Mouse (Mus musculus): Measurements from ENCODE around the gene Ddx23. TPM values are rescaled to one million over a fixed set of nuclear protein-coding genes. Genes with fewer than 3 reads are reported as not detected.
A peak's percentile ranks its signal among the peaks of the same experiment; 100 is the strongest.

The Ddx23 gene
- polyA plus RNA-seq, 1 experiment from 2014 or later = 27.1 TPM

- ATAC-seq (replicated peaks; ENCODE audit: low FRiP score, low TSS enrichment, low read depth) = no peak
- H3K9me3 ChIP-seq (ENCODE audit: control insufficient read depth, low read length) = no peaks in the 10 kb centered on the region
- H3K36me3 ChIP-seq (ENCODE audit: control insufficient read depth, insufficient read depth, low read length) = no peaks in the 10 kb centered on the region
- H3K4me1 ChIP-seq (replicated peaks; ENCODE audit: control insufficient read depth, insufficient read depth, low read length) = peaks cover 52% of the 10 kb centered on the region
- H3K4me2 ChIP-seq (ENCODE audit: low read length) = peak overlapping the region; percentile 91
- H3K27ac ChIP-seq (ENCODE audit: low read depth) = no peak overlapping the region
- peak overlapping the region; percentile 55 for H3K9ac ChIP-seq (ENCODE audit: low read length)
- peak; percentile 61 for DNase-seq (ENCODE audit: low spot score)
- WGBS = 11% methylated on average over 4 of the region's 4 CpGs
- H3K4me3 ChIP-seq (ENCODE audit: low read depth, low read length) = peak overlapping the region; percentile 76
- H3K27me3 ChIP-seq (replicated peaks; ENCODE audit: control insufficient read depth, insufficient read depth, low read length) = peaks cover 6% of the 10 kb centered on the region; the same call in 1 of the 2 replicates
These were observed 29.8 kb downstream of the Ddx23 start for GRCm38 (mm10) chr15:98632921-98633320.

DNA sequence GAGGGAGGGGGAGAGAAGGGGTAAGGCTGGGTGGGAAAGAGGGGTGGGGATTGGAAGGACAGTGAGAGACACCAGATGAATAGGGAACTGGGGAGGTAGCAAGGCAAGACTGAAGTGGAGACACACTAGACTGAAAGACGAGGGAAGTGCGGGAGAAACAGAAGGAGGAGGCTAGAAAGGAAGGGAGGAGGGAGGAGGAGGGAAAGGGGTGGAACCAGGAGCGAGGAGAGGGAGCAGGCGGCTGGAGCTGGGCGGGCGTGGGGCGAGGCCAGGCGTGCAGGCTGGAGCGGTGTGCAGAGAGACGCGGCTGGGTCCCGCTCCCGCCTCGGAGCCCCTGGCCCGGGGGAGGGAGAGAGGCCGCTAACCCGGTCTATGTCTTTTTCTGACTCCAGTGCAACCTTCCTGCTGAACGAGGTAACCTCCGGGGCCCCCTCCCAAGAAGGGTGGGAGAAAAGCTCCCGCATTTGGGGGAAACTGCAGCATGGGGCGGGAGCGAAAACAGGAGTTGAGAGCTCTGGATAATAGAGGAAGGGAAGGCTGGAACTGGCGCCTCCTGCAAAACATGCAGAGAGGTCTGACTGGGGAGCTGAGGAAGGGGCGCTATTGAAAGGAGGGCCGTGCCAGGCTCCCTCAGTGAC lies 30.5 kb downstream of the Ddx23 start:
- Histone ChIP-seq H3K27me3 (replicated peaks; ENCODE audit: control insufficient read depth, insufficient read depth, low read length) (peaks cover 6% of the 10 kb centered on the region; the same call in 1 of the 2 replicates), H3K4me1 (replicated peaks; ENCODE audit: control insufficient read depth, insufficient read depth, low read length) (peaks cover 52% of the 10 kb centered on the region), H3K36me3 (ENCODE audit: control insufficient read depth, insufficient read depth, low read length) (no peaks in the 10 kb centered on the region), H3K9ac (ENCODE audit: low read length) (peak overlapping the region; percentile 55), H3K9me3 (ENCODE audit: control insufficient read depth, low read length) (no peaks in the 10 kb centered on the region), H3K27ac (ENCODE audit: low read depth) (peak overlapping the region; percentile 44), H3K4me3 (ENCODE audit: low read depth, low read length) (peak overlapping the region; percentile 76), H3K4me2 (ENCODE audit: low read length) (peak overlapping the region; percentile 91)
- 1% methylated on average over 23 of the region's 25 CpGs for WGBS
- peak; percentile 71 for ATAC-seq (replicated peaks; ENCODE audit: low FRiP score, low TSS enrichment, low read depth)
- peak; percentile 83 for DNase-seq (ENCODE audit: low spot score)

GRCm38 (mm10) chr15:98631493-98631892 lies 31.2 kb downstream of the Ddx23 start:
- Histone ChIP-seq H3K9ac (ENCODE audit: low read length) (peak overlapping the region; percentile 13; the same call in 1 of the 2 replicates), H3K36me3 (ENCODE audit: control insufficient read depth, insufficient read depth, low read length) (no peaks in the 10 kb centered on the region), H3K4me3 (ENCODE audit: low read depth, low read length) (peak overlapping the region; percentile 76), H3K4me2 (ENCODE audit: low read length) (peak overlapping the region; percentile 91), H3K27ac (ENCODE audit: low read depth) (peak overlapping the region; percentile 44), H3K27me3 (replicated peaks; ENCODE audit: control insufficient read depth, insufficient read depth, low read length) (peaks cover 6% of the 10 kb centered on the region; the same call in 1 of the 2 replicates), H3K9me3 (ENCODE audit: control insufficient read depth, low read length) (no peaks in the 10 kb centered on the region), H3K4me1 (replicated peaks; ENCODE audit: control insufficient read depth, insufficient read depth, low read length) (peaks cover 47% of the 10 kb centered on the region)
- 1% methylated on average over 18 of the region's 18 CpGs for WGBS
- ATAC-seq (replicated peaks; ENCODE audit: low FRiP score, low TSS enrichment, low read depth) (peak; percentile 25), DNase-seq (ENCODE audit: low spot score) (peak; percentile 93)

GRCm38 (mm10) chr15:98630540-98630939 lies 32.2 kb downstream of the Ddx23 start, which contains the start of gene Cacnb3:
Cacnb3 (plus strand) TSS chr15:98630840.
- Histone ChIP-seq H3K27ac (ENCODE audit: low read depth) (peak within 1 kb of the TSS; percentile 44), H3K27me3 (replicated peaks; ENCODE audit: control insufficient read depth, insufficient read depth, low read length) (peaks cover 6% of the 10 kb centered on the region; the same call in 1 of the 2 replicates), H3K9me3 (ENCODE audit: control insufficient read depth, low read length) (no peaks in the 10 kb centered on the region), H3K4me3 (ENCODE audit: low read depth, low read length) (peak within 1 kb of the TSS; percentile 76), H3K36me3 (ENCODE audit: control insufficient read depth, insufficient read depth, low read length) (no peaks in the 10 kb centered on the region), H3K4me1 (replicated peaks; ENCODE audit: control insufficient read depth, insufficient read depth, low read length) (peaks cover 37% of the 10 kb centered on the region), H3K4me2 (ENCODE audit: low read length) (peak within 1 kb of the TSS; percentile 91), H3K9ac (ENCODE audit: low read length) (peak within 1 kb of the TSS; percentile 13; the same call in 1 of the 2 replicates)
- ATAC-seq (replicated peaks; ENCODE audit: low FRiP score, low TSS enrichment, low read depth) (no peak), DNase-seq (ENCODE audit: low spot score) (no peak)
- 40% methylated on average over 4 of the region's 4 CpGs for WGBS

- H3K9me3 ChIP-seq (ENCODE audit: control insufficient read depth, low read length) = no peaks in the 10 kb centered on the region
- no peak overlapping the region for H3K4me3 ChIP-seq (ENCODE audit: low read depth, low read length)
- 41% methylated on average over 6 of the region's 6 CpGs for whole genome bisulfite sequencing
- ATAC-seq (replicated peaks; ENCODE audit: low FRiP score, low TSS enrichment, low read depth) (no peak), DNase-seq (ENCODE audit: low spot score) (no peak)
- H3K4me2 ChIP-seq (ENCODE audit: low read length) = no peak overlapping the region
- H3K27me3 ChIP-seq (replicated peaks; ENCODE audit: control insufficient read depth, insufficient read depth, low read length) = peaks cover 6% of the 10 kb centered on the region; the same call in 1 of the 2 replicates
- H3K4me1 ChIP-seq (replicated peaks; ENCODE audit: control insufficient read depth, insufficient read depth, low read length) = peaks cover 33% of the 10 kb centered on the region
- H3K9ac ChIP-seq (ENCODE audit: low read length) = no peak overlapping the region
- no peaks in the 10 kb centered on the region for H3K36me3 ChIP-seq (ENCODE audit: control insufficient read depth, insufficient read depth, low read length)
- no peak overlapping the region for H3K27ac ChIP-seq (ENCODE audit: low read depth)
These were observed 33.2 kb downstream of the Ddx23 start for GRCm38 (mm10) chr15:98629464-98629863.

DNA sequence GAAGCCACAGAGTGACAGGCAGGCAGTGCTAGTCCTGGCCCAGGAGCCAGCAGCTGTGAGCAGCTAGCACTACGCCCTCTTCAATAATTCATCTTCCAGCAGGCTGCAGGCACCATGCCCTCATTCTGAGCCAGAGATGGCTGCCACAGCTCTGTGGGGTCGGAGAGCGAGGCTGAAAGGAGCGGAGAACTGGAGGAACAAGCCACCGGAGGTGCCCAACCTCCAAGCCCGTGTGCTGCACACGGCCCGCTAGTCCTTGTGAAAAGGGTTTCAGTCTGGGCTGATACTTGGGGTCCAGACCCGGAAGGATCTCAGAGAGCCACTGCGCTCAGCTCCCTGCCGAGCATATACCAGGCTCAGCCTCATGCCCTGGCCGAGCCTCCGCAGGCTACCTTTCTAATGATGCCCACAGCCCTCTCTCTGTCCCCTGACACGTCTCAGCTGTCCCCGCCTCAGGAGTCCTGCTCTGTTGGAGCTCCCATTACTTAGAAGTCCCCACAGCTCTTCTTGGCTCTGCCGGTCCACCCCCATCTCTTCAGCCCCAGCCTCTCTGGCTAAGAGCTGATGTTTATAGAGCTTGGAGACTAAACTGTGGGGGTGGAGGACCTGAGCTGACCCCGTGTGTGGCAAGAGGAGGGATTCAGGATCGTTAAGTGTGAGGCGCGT lies 34.0 kb downstream of the Ddx23 start:
- peaks cover 29% of the 10 kb centered on the region for H3K4me1 ChIP-seq (replicated peaks; ENCODE audit: control insufficient read depth, insufficient read depth, low read length)
- peak overlapping the region; percentile 42 for H3K4me2 ChIP-seq (ENCODE audit: low read length)
- no peak for ATAC-seq (replicated peaks; ENCODE audit: low FRiP score, low TSS enrichment, low read depth)
- DNase-seq (ENCODE audit: low spot score) = peak; percentile 72
- no peaks in the 10 kb centered on the region for H3K36me3 ChIP-seq (ENCODE audit: control insufficient read depth, insufficient read depth, low read length)
- H3K27me3 ChIP-seq (replicated peaks; ENCODE audit: control insufficient read depth, insufficient read depth, low read length) = peaks cover 6% of the 10 kb centered on the region; the same call in 1 of the 2 replicates
- no peaks in the 10 kb centered on the region for H3K9me3 ChIP-seq (ENCODE audit: control insufficient read depth, low read length)
- WGBS = 6% methylated on average over 20 of the region's 20 CpGs
- no peak overlapping the region for H3K27ac ChIP-seq (ENCODE audit: low read depth)
- 0 out of 2 replicates have a peak overlapping the region, but pooled peaks have one; percentile 3 for H3K4me3 ChIP-seq (ENCODE audit: low read depth, low read length)
- peak overlapping the region; percentile 16; the same call in 1 of the 2 replicates for H3K9ac ChIP-seq (ENCODE audit: low read length)

DNA sequence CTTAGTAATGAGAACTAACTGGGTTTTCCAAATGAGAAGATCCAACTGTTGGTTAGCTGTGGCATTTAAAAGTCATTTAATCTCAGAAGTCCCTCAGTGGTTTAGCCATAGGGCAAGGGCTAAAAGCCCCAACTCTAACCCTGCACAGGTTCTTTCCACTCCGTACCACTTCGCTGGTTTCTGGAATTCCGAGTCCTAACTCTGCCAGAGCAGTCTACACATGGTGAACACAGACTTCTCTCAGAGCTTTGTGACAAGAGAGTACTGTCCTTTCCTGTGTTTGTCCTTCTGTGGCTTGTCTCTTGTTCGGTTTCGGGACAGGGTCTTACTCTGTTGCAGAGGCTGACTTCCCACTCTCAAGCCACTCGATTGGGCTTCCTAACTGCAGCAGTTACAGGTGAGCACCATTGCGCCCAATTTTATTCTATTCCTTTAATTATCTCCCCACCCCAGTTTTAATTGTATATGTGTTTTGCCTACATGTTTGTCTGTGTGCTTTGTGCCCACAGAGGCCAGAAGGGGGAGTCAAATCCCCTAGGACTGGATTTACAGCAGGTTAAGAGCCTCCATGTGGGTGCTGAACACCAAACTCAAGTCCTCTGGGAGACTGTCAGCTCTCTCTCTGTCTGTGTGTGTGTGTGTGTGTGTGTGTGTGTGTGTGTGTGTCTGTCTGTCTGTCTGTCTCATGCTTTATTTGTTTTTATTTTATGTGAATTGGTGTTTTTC lies 36.0 kb downstream of the Ddx23 start:
- H3K36me3 ChIP-seq (ENCODE audit: control insufficient read depth, insufficient read depth, low read length) = no peaks in the 10 kb centered on the region
- DNase-seq (ENCODE audit: low spot score) (no peak), ATAC-seq (replicated peaks; ENCODE audit: low FRiP score, low TSS enrichment, low read depth) (no peak)
- H3K9me3 ChIP-seq (ENCODE audit: control insufficient read depth, low read length) = no peaks in the 10 kb centered on the region
- H3K4me3 ChIP-seq (ENCODE audit: low read depth, low read length) = no peak overlapping the region
- H3K4me2 ChIP-seq (ENCODE audit: low read length) = no peak overlapping the region
- H3K9ac ChIP-seq (ENCODE audit: low read length) = no peak overlapping the region
- no peaks in the 10 kb centered on the region for H3K27me3 ChIP-seq (replicated peaks; ENCODE audit: control insufficient read depth, insufficient read depth, low read length)
- H3K27ac ChIP-seq (ENCODE audit: low read depth) = no peak overlapping the region
- peaks cover 15% of the 10 kb centered on the region for H3K4me1 ChIP-seq (replicated peaks; ENCODE audit: control insufficient read depth, insufficient read depth, low read length)
- WGBS = 81% methylated on average over 7 of the region's 7 CpGs

DNA sequence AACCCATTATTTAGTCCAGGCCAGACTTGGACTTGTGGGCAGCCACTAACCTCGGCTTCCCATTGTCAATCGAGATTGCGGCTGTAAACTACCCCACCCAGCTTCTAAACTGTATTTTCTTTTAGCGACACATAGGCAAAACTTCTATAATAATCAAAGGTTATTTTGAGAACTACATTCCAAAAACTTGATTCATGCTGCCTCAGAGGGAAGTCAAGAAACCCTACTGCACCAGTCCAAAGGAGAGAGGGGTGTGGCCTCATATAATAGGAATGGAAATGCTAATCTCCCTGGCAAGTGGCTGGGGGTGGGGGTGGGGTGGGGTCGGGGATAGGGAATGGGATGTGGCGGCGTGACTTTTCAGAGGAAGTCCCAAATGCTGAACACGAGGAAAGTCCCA lies 36.6 kb downstream of the Ddx23 start:
- no peak for ATAC-seq (replicated peaks; ENCODE audit: low FRiP score, low TSS enrichment, low read depth)
- H3K9ac ChIP-seq (ENCODE audit: low read length) = no peak overlapping the region
- no peaks in the 10 kb centered on the region for H3K9me3 ChIP-seq (ENCODE audit: control insufficient read depth, low read length)
- no peaks in the 10 kb centered on the region for H3K27me3 ChIP-seq (replicated peaks; ENCODE audit: control insufficient read depth, insufficient read depth, low read length)
- no peak overlapping the region for H3K27ac ChIP-seq (ENCODE audit: low read depth)
- no peak overlapping the region for H3K4me2 ChIP-seq (ENCODE audit: low read length)
- WGBS = 33% methylated on average over 8 of the region's 8 CpGs
- H3K4me3 ChIP-seq (ENCODE audit: low read depth, low read length) = no peak overlapping the region
- no peak for DNase-seq (ENCODE audit: low spot score)
- peaks cover 11% of the 10 kb centered on the region; the same call in 1 of the 2 replicates for H3K4me1 ChIP-seq (replicated peaks; ENCODE audit: control insufficient read depth, insufficient read depth, low read length)
- H3K36me3 ChIP-seq (ENCODE audit: control insufficient read depth, insufficient read depth, low read length) = no peaks in the 10 kb centered on the region
